Mouse (Mus musculus): Measurements from ENCODE around the gene Sipa1l3. TPM values are rescaled to one million over a fixed set of nuclear protein-coding genes. Genes with fewer than 3 reads are reported as not detected.

The Sipa1l3 gene
- polyA plus RNA-seq, 1 experiment: 29.4 TPM

DNA sequence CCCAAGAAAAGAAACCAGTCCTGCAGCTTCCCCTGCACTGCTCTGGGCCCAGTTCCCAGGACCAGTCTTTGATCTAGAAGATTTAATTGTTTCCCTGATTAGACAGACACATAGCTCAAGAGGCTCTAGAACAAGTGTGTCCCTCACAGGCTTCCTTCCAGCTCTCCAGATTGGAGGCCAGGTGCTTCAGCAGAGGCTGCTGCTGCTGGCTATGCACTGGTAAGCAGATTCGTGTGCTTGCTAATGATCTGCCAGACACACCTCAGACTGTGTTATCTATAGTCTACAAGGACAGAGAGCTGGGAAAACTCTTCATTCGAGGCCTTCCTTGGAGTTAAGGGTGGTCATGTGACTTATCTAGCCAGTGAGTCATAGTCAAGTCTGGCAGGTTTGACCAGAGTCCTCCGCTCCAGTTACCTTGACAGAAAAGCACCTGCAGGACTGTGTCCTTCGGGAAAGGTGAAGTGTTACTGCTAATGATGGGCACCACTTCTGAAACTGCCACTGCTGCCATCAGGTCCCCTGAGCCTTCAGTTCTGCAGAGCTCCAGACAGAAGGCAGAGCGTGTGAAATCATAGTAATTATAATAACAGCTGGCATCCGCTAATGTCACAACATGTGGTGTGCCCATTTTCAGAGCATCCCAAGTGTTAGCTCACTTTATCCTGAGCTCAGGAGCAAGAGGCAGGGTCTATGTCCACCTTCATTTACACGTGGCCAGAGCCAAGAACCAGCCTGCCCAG lies 48.7 kb downstream of the Sipa1l3 start:
- H3K9me3 ChIP-seq (replicated peaks; ENCODE audit: control insufficient read depth, insufficient read depth, low read length, poor library complexity, severe bottlenecking): no peaks in the 10 kb centered on the region
- H3K27me3 ChIP-seq (ENCODE audit: control insufficient read depth, insufficient read depth, low read length, poor library complexity, severe bottlenecking): no peaks in the 10 kb centered on the region
- no peaks in the 10 kb centered on the region for H3K4me1 ChIP-seq (ENCODE audit: control insufficient read depth, insufficient read depth, low read length)
- no peak overlapping the region for H3K9ac ChIP-seq (ENCODE audit: low read depth, poor library complexity, severe bottlenecking)
- H3K4me3 ChIP-seq (ENCODE audit: low read depth, low read length): no peak overlapping the region
- no peak overlapping the region for H3K27ac ChIP-seq (ENCODE audit: insufficient read depth, low read length)
- H3K36me3 ChIP-seq (ENCODE audit: control insufficient read depth, insufficient read depth, low read length, poor library complexity, severe bottlenecking): no peaks in the 10 kb centered on the region
- TF ChIP-seq POLR2A (IDR thresholded peaks at IDR 0.05; ENCODE audit: insufficient read depth, low read length) (no peak), CTCF (IDR thresholded peaks at IDR 0.05; ENCODE audit: low read depth, low read length) (no peak), EP300 (IDR thresholded peaks at IDR 0.05; ENCODE audit: insufficient read depth, low read depth, low read length) (no peak)

DNA sequence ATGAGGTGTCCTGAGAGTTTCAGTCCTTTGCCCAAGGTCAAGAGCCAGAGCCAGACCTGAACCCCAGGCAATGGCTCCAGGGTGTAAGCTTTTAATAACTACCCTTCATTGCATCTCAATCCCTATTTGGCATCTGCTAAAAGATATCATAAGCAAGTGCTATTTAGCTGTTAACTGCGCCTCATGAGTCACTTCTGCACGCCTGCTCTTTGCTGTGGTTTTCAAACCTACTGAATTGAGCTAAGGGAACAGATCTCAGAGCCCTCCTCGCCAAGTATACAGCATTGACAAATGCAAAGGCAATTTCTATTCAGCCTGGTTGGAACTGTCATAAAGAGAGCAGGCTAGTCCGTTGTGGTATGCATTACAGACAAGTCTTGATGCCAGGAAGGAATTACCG lies 49.8 kb downstream of the Sipa1l3 start:
- no peaks in the 10 kb centered on the region for H3K36me3 ChIP-seq (ENCODE audit: control insufficient read depth, insufficient read depth, low read length, poor library complexity, severe bottlenecking)
- H3K4me1 ChIP-seq (ENCODE audit: control insufficient read depth, insufficient read depth, low read length): no peaks in the 10 kb centered on the region
- no peak overlapping the region for H3K4me3 ChIP-seq (ENCODE audit: low read depth, low read length)
- H3K9ac ChIP-seq (ENCODE audit: low read depth, poor library complexity, severe bottlenecking): no peak overlapping the region
- H3K27ac ChIP-seq (ENCODE audit: insufficient read depth, low read length): no peak overlapping the region
- TF ChIP-seq EP300 (IDR thresholded peaks at IDR 0.05; ENCODE audit: insufficient read depth, low read depth, low read length) (no peak), CTCF (IDR thresholded peaks at IDR 0.05; ENCODE audit: low read depth, low read length) (no peak), POLR2A (IDR thresholded peaks at IDR 0.05; ENCODE audit: insufficient read depth, low read length) (no peak)
- H3K27me3 ChIP-seq (ENCODE audit: control insufficient read depth, insufficient read depth, low read length, poor library complexity, severe bottlenecking): no peaks in the 10 kb centered on the region
- no peaks in the 10 kb centered on the region for H3K9me3 ChIP-seq (replicated peaks; ENCODE audit: control insufficient read depth, insufficient read depth, low read length, poor library complexity, severe bottlenecking)

DNA sequence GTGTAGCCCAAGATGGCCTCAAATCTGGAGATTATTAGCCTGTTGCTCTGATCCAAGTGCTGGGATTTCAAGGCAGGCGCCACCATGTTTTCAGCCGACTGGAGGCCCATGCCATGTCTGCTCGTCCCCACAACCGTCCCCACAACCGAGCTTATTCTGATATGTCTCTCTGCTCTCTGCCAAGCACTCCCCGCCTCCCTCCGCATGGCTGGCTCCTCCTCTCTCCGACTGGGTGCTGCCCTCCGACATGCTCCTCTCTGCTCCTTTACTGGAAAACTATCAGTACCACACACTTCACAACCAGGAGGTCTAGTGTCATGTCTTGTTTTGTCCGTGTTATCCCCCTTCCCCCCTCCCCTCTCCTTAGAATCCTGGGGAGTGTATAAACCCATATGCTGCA lies 51.9 kb downstream of the Sipa1l3 start:
- Histone ChIP-seq H3K36me3 (ENCODE audit: control insufficient read depth, insufficient read depth, low read length, poor library complexity, severe bottlenecking) (no peaks in the 10 kb centered on the region), H3K9ac (ENCODE audit: low read depth, poor library complexity, severe bottlenecking) (no peak overlapping the region), H3K27ac (ENCODE audit: insufficient read depth, low read length) (no peak overlapping the region), H3K27me3 (ENCODE audit: control insufficient read depth, insufficient read depth, low read length, poor library complexity, severe bottlenecking) (no peaks in the 10 kb centered on the region), H3K4me3 (ENCODE audit: low read depth, low read length) (no peak overlapping the region), H3K9me3 (replicated peaks; ENCODE audit: control insufficient read depth, insufficient read depth, low read length, poor library complexity, severe bottlenecking) (no peaks in the 10 kb centered on the region), H3K4me1 (ENCODE audit: control insufficient read depth, insufficient read depth, low read length) (no peaks in the 10 kb centered on the region)
- TF ChIP-seq EP300 (IDR thresholded peaks at IDR 0.05; ENCODE audit: insufficient read depth, low read depth, low read length): no peak
- no peak for TF ChIP-seq POLR2A (IDR thresholded peaks at IDR 0.05; ENCODE audit: insufficient read depth, low read length)

DNA sequence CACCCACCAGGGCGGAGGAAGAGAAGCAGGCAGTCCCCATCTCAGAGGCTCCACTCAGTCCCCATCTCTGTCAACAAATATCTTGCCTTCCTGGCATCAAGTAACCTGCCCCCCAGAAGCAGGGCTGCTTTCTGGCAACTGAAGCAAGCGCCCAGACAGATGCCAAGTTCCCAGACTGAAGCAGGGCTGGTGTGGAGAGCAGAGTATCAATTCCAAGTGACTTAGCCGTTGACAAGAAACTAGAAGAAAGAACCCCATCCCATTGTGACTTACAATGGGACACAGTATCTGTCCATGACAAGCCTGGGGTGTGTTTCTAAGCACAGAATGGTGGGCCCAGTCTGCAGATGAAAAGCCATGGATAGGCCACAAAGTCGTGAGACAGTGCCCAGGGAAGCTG lies 52.7 kb downstream of the Sipa1l3 start:
- Histone ChIP-seq H3K9me3 (replicated peaks; ENCODE audit: control insufficient read depth, insufficient read depth, low read length, poor library complexity, severe bottlenecking) (no peaks in the 10 kb centered on the region), H3K4me3 (ENCODE audit: low read depth, low read length) (no peak overlapping the region), H3K4me1 (ENCODE audit: control insufficient read depth, insufficient read depth, low read length) (no peaks in the 10 kb centered on the region), H3K27ac (ENCODE audit: insufficient read depth, low read length) (no peak overlapping the region), H3K9ac (ENCODE audit: low read depth, poor library complexity, severe bottlenecking) (no peak overlapping the region), H3K36me3 (ENCODE audit: control insufficient read depth, insufficient read depth, low read length, poor library complexity, severe bottlenecking) (no peaks in the 10 kb centered on the region), H3K27me3 (ENCODE audit: control insufficient read depth, insufficient read depth, low read length, poor library complexity, severe bottlenecking) (no peaks in the 10 kb centered on the region)
- no peak for TF ChIP-seq CTCF (IDR thresholded peaks at IDR 0.05; ENCODE audit: low read depth, low read length)

DNA sequence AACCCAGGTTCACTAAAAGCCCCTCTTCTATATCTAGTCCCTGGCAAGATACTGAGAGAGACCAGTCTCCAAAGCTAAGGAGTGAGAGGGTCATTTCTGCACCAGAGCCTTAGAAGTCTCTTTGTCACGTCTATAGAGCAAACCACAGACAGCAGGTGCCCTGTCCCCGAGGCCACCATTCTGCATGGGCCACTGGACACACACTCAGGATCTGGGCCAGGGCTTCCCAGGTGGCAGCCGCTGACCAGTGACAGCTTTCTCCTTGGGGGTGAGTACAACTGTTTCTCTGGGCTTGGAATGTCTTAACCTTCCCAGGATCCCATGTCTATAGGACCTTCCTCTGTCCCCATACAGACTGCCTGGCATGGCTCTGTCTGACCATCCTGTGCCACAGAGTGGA lies 55.6 kb downstream of the Sipa1l3 start:
- Histone ChIP-seq H3K27me3 (ENCODE audit: control insufficient read depth, insufficient read depth, low read length, poor library complexity, severe bottlenecking) (no peaks in the 10 kb centered on the region), H3K4me1 (ENCODE audit: control insufficient read depth, insufficient read depth, low read length) (peaks cover 5% of the 10 kb centered on the region), H3K9ac (ENCODE audit: low read depth, poor library complexity, severe bottlenecking) (no peak overlapping the region), H3K36me3 (ENCODE audit: control insufficient read depth, insufficient read depth, low read length, poor library complexity, severe bottlenecking) (no peaks in the 10 kb centered on the region), H3K27ac (ENCODE audit: insufficient read depth, low read length) (no peak overlapping the region), H3K9me3 (replicated peaks; ENCODE audit: control insufficient read depth, insufficient read depth, low read length, poor library complexity, severe bottlenecking) (no peaks in the 10 kb centered on the region), H3K4me3 (ENCODE audit: low read depth, low read length) (no peak overlapping the region)
- TF ChIP-seq POLR2A (IDR thresholded peaks at IDR 0.05; ENCODE audit: insufficient read depth, low read length) (no peak), CTCF (IDR thresholded peaks at IDR 0.05; ENCODE audit: low read depth, low read length) (no peak), EP300 (IDR thresholded peaks at IDR 0.05; ENCODE audit: insufficient read depth, low read depth, low read length) (no peak)

DNA sequence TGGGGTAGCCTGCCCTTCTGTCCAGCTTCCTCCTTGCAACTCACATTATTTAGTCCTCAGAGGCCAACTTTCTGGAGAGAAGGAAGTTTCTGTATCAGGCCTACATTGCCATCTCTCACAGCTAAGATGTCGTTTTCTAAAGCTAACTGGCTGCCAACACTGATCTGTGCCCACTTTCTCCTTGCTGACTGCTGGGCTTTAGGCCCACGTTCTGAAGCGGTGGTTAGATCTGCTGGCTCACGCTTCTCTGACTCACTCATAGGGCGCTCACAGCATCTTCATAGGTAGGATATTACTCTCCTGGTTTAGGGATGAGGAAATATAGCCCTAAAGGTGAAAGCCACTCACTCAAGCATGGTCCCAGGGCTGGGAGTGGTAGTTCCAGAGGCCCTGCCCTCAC lies 56.3 kb downstream of the Sipa1l3 start:
- Histone ChIP-seq H3K4me3 (ENCODE audit: low read depth, low read length) (no peak overlapping the region), H3K27me3 (ENCODE audit: control insufficient read depth, insufficient read depth, low read length, poor library complexity, severe bottlenecking) (no peaks in the 10 kb centered on the region), H3K9ac (ENCODE audit: low read depth, poor library complexity, severe bottlenecking) (no peak overlapping the region), H3K9me3 (replicated peaks; ENCODE audit: control insufficient read depth, insufficient read depth, low read length, poor library complexity, severe bottlenecking) (no peaks in the 10 kb centered on the region), H3K27ac (ENCODE audit: insufficient read depth, low read length) (no peak overlapping the region), H3K36me3 (ENCODE audit: control insufficient read depth, insufficient read depth, low read length, poor library complexity, severe bottlenecking) (no peaks in the 10 kb centered on the region), H3K4me1 (ENCODE audit: control insufficient read depth, insufficient read depth, low read length) (peaks cover 8% of the 10 kb centered on the region)
- TF ChIP-seq EP300 (IDR thresholded peaks at IDR 0.05; ENCODE audit: insufficient read depth, low read depth, low read length) (no peak), POLR2A (IDR thresholded peaks at IDR 0.05; ENCODE audit: insufficient read depth, low read length) (no peak), CTCF (IDR thresholded peaks at IDR 0.05; ENCODE audit: low read depth, low read length) (no peak)
